Mouse (Mus musculus) stomach, embryonic 14.5 days (tissue): Measurements from ENCODE around the gene Gm20481. TPM values are rescaled to one million over a fixed set of nuclear protein-coding genes. Genes with fewer than 3 reads are reported as not detected.
"Not testable (repeated sequence)": the region's sequence is repeated elsewhere in the genome, so short reads cannot be mapped to it uniquely, and the experiment has no call there.

ENCODE experiments used
- ATAC-seq: fragments of 200-750 bp; cut with Nextera tagmentation; 2 replicates; pipeline ENCODE4 v1.8.0; 2017; ENCODE audit warnings: low read depth, moderate TSS enrichment; ENCODE audit not compliant: insufficient number of reproducible peaks, insufficient read depth, low FRiP score
- H3K27ac ChIP-seq: fragments of 300-500 bp; sonication (generic); 2 replicates; pipeline ENCODE4 v1.5.1; 2014; ENCODE audit warnings: mild to moderate bottlenecking, low read length, moderate library complexity, mixed read lengths
- H3K27me3 ChIP-seq: fragments of 300-500 bp; sonication (generic); 2 replicates; pipeline ENCODE4 v1.6.1; 2014; ENCODE audit warnings: low read length, control low read depth, mixed read lengths; ENCODE audit not compliant: control insufficient read depth, insufficient read depth
- H3K36me3 ChIP-seq: fragments of 300-500 bp; sonication (generic); 2 replicates; pipeline ENCODE4 v1.6.1; 2014; ENCODE audit warnings: mild to moderate bottlenecking, control low read depth, low read length, moderate library complexity, mixed read lengths; ENCODE audit not compliant: control insufficient read depth, insufficient read depth
- H3K4me1 ChIP-seq: fragments of 300-500 bp; sonication (generic); 2 replicates; pipeline ENCODE4 v1.6.1; 2014; ENCODE audit warnings: low read length, control low read depth, mixed read lengths; ENCODE audit not compliant: control insufficient read depth, insufficient read depth
- H3K4me2 ChIP-seq: fragments of 300-500 bp; sonication (generic); replicated peaks from 2 replicates; pipeline ENCODE4 v1.6.1; 2014; ENCODE audit warnings: low read depth, low read length, control low read depth
- H3K4me3 ChIP-seq: fragments of 300-500 bp; sonication (generic); 2 replicates; pipeline ENCODE4 v1.5.1; 2014; ENCODE audit warnings: low read depth, low read length, control low read depth
- H3K9ac ChIP-seq: fragments of 300-500 bp; sonication (generic); replicated peaks from 2 replicates; pipeline ENCODE4 v1.6.1; 2014; ENCODE audit warnings: low read depth, mild to moderate bottlenecking, control low read depth, low read length, moderate library complexity, mixed read lengths
- H3K9me3 ChIP-seq: fragments of 300-500 bp; sonication (generic); 2 replicates; pipeline ENCODE4 v1.6.1; 2016; ENCODE audit warnings: low read depth, low read length, control low read depth; ENCODE audit not compliant: control insufficient read depth
- WGBS: fragments of 180-500 bp; shearing (Covaris S2); extraction: QIAGEN DNeasy Blood & Tissue Kit; methylation state at CpG from one replicate; pipeline ENCODE4 v1.1.7; 2014; 5-methylcytosine and 5-hydroxymethylcytosine counted together
- polyA plus RNA-seq: library from polyadenylated mRNA; unstranded; fragments of >200 nt; fragmentation: Nextera tagmentation; extraction: Ambion mirVana; gene quantifications from 2 replicates; pipeline ENCODE4 v1.2.1, GENCODE M21; 2014

Gene Gm20481
- polyA plus RNA-seq, 1 experiment from 2014 or later, result not detected

- Histone ChIP-seq H3K36me3 (peaks cover 16% of the 10 kb centered on the region), H3K4me3 (no peak overlapping the region), H3K27ac (no peak overlapping the region), H3K9me3 (no peaks in the 10 kb centered on the region), H3K9ac (no peak overlapping the region), H3K4me2 (no peak overlapping the region), H3K27me3 (no peaks in the 10 kb centered on the region), H3K4me1 (peaks cover 12% of the 10 kb centered on the region)
- WGBS, result 93% methylated on average over 4 of the region's 4 CpGs
- no peak for ATAC-seq
Observed at GRCm38 (mm10) chr17:34954831-34955230, 14.9 kb upstream of the Gm20481 start.

- no peak overlapping the region for H3K4me3 ChIP-seq
- no peaks in the 10 kb centered on the region for H3K27me3 ChIP-seq
- no peak overlapping the region for H3K9ac ChIP-seq
- H3K9me3 ChIP-seq, result no peaks in the 10 kb centered on the region
- peaks cover 5% of the 10 kb centered on the region for H3K36me3 ChIP-seq
- no peak overlapping the region for H3K27ac ChIP-seq
- WGBS, result 74% methylated on average over 3 of the region's 3 CpGs
- H3K4me2 ChIP-seq, result no peak overlapping the region
- H3K4me1 ChIP-seq, result peaks cover 9% of the 10 kb centered on the region
- no peak for ATAC-seq
Observed at GRCm38 (mm10) chr17:34955884-34956283, 13.8 kb upstream of the Gm20481 start.

GRCm38 (mm10) chr17:34956340-34956739 lies 13.4 kb upstream of the Gm20481 start:
- ATAC-seq, result no peak
- H3K27me3 ChIP-seq, result no peaks in the 10 kb centered on the region
- peaks cover 9% of the 10 kb centered on the region; the same call in 1 of the 2 replicates for H3K4me1 ChIP-seq
- no peak overlapping the region for H3K4me2 ChIP-seq
- no peak overlapping the region for H3K4me3 ChIP-seq
- 41% methylated on average over 1 of the region's 1 CpGs for WGBS
- no peaks in the 10 kb centered on the region for H3K9me3 ChIP-seq
- H3K36me3 ChIP-seq, result peaks cover under 1% of the 10 kb centered on the region; the same call in 1 of the 2 replicates
- no peak overlapping the region for H3K9ac ChIP-seq
- H3K27ac ChIP-seq, result no peak overlapping the region

- 12% methylated on average over 29 of the region's 40 CpGs for WGBS
- H3K4me3 ChIP-seq, result not testable (repeated sequence)
Observed at GRCm38 (mm10) chr17:34957291-34957690, 12.4 kb upstream of the Gm20481 start.

GRCm38 (mm10) chr17:34957966-34958365 lies 11.7 kb upstream of the Gm20481 start:
- H3K4me3 ChIP-seq, ATAC-seq, H3K9ac ChIP-seq, H3K4me2 ChIP-seq, H3K9me3 ChIP-seq, H3K27me3 ChIP-seq, H3K36me3 ChIP-seq, H3K27ac ChIP-seq: not testable (repeated sequence)
- peaks cover 11% of the 10 kb centered on the region; the same call in 1 of the 2 replicates for H3K4me1 ChIP-seq
- WGBS, result 25% methylated on average over 22 of the region's 40 CpGs

More at GRCm38 (mm10) chr17:34957291-34957690, 12.4 kb upstream of the Gm20481 start:
- H3K4me2 ChIP-seq, H3K9ac ChIP-seq, H3K27ac ChIP-seq, H3K36me3 ChIP-seq, H3K27me3 ChIP-seq, H3K9me3 ChIP-seq, ATAC-seq: not testable (repeated sequence)
- peaks cover 11% of the 10 kb centered on the region; the same call in 1 of the 2 replicates for H3K4me1 ChIP-seq

- 0% methylated on average over 27 of the region's 47 CpGs for WGBS
- H3K27me3 ChIP-seq, H3K9ac ChIP-seq, H3K36me3 ChIP-seq, H3K27ac ChIP-seq, H3K9me3 ChIP-seq: not testable (repeated sequence)
- ATAC-seq, result peak; percentile 16; the same call in 1 of the 2 replicates
- Histone ChIP-seq H3K4me2 (peak overlapping the region; percentile 39), H3K4me3 (peak overlapping the region; percentile 15; the same call in 1 of the 2 replicates), H3K4me1 (peaks cover 11% of the 10 kb centered on the region; the same call in 1 of the 2 replicates)
Observed at GRCm38 (mm10) chr17:34958734-34959129, 11.0 kb upstream of the Gm20481 start.

- Histone ChIP-seq H3K9ac (peak within 1 kb of the TSS; percentile 42), H3K27ac (peak within 1 kb of the TSS; percentile 93), H3K4me1 (peaks cover 11% of the 10 kb centered on the region; the same call in 1 of the 2 replicates), H3K4me3 (peak within 1 kb of the TSS; percentile 29), H3K4me2 (peak within 1 kb of the TSS; percentile 69)
- peak; percentile 94 for ATAC-seq
- H3K9me3 ChIP-seq, H3K36me3 ChIP-seq, H3K27me3 ChIP-seq: not testable (repeated sequence)
- 1% methylated on average over 28 of the region's 32 CpGs for WGBS
Observed at GRCm38 (mm10) chr17:34959130-34959778, 10.5 kb upstream of the Gm20481 start, which contains the start of gene Hspa1b. Gene Hspa1b (minus strand): TSS chr17:34959238.

- peak overlapping the region; percentile 69 for H3K4me2 ChIP-seq
- H3K36me3 ChIP-seq, result no peaks in the 10 kb centered on the region
- H3K27ac ChIP-seq, result peak overlapping the region; percentile 93
- WGBS, result 11% methylated on average over 12 of the region's 12 CpGs
- no peaks in the 10 kb centered on the region for H3K27me3 ChIP-seq
- no peak for ATAC-seq
- H3K9ac ChIP-seq, result peak overlapping the region; percentile 42
- H3K4me1 ChIP-seq, result peaks cover 11% of the 10 kb centered on the region; the same call in 1 of the 2 replicates
- H3K9me3 ChIP-seq, result no peaks in the 10 kb centered on the region
- H3K4me3 ChIP-seq, result peak overlapping the region; percentile 29
Observed at GRCm38 (mm10) chr17:34959881-34960515, 9.7 kb upstream of the Gm20481 start.
